Mouse (Mus musculus): ENCODE results near the gene Far1. TPM values are rescaled to one million over a fixed set of nuclear protein-coding genes. Genes with fewer than 3 reads are reported as not detected.

Gene Far1
- total RNA-seq, 2 experiments from 2014 or later: 115 to 122 TPM

DNA sequence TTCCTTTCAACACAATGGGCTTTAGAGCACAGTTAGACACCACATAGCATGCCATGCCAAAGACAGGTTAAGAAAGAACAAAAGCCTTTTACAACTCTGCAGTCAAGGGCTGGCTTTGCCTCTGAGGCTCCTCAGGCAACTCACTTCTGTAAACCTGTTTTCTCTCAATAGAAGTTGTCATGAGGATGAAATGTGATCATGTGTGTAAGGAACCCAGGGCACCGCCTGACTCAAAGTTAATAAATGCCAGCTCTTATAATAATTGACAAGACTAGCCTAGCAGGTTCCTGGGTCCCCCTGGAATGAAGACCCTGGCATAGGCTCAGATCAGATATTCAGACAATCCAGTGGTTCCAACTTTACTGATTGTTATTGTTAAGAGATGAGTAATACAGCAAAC is 77.5 kb downstream of the Far1 start:
- no peak for DNase-seq (ENCODE audit: low spot score in 2 of 2)
- H3K4me3 ChIP-seq: no peak overlapping the region
- no peak for TF ChIP-seq CTCF (conservative IDR thresholded peaks at IDR 0.05)
- no peak overlapping the region for H3K27ac ChIP-seq

DNA sequence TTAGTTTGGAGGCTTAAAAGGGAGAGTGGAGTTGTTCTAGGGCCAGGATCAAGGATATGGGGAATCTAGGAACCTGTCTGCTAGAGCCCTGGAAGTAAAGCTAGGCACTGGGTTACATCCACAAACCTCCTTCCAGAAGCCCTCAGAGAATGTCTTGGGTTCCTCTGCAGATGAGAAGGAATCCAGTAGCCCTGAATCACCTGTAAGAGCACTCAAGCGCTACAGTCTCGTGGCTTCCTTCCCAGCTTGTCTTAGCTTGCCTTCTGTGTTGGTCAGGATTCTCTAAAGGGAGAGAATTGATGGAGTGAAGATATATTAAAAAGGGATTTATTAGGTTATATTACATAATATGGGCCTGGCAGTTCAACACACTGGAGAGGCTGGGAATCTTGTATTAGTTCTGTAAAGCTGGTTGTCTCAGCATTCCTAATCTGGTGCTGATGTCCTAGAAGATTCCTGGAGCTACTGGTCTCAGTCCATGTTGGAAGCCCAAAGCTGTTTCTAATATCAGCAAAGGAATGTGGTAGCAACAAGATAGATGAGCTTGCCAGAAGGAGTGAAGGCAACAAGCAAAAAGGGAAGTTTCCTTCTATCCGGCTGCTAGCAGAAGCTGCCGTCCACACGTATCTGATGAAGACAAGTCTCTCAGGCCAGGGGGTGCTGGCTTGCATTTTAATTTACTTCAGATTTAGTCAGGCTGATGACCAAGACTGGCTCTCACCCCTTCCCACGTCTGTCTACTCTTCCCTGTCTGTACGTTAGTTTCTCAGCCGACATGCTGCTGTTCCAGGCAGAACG is 78.1 kb downstream of the Far1 start:
- no peak for TF ChIP-seq CTCF (conservative IDR thresholded peaks at IDR 0.05)
- DNase-seq (ENCODE audit: low spot score in 2 of 2): no peak
- Histone ChIP-seq H3K27ac (no peak overlapping the region), H3K4me3 (no peak overlapping the region)

DNA sequence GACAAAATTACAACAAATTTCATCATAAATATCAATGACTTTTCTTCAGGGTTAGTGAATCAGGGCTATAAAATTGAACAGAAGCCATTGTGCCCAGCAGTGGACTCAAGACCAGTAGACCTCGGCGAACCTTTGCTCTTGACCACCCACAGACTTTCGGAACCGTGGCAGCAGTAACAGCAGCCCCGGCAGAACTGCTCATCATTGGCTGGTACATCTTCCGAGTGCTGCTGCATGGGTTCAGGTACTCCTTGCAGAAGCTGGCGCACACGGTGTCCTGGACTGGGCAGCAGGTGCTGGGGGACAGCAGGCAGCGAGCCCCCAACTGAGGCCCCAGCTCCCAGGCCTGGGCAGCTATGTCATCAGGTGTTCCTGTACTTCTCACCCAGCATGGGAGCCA is 79.1 kb downstream of the Far1 start:
- Histone ChIP-seq H3K4me3 (no peak overlapping the region), H3K27ac (no peak overlapping the region)
- TF ChIP-seq CTCF (conservative IDR thresholded peaks at IDR 0.05): no peak
- DNase-seq (ENCODE audit: low spot score in 2 of 2): no peak

DNA sequence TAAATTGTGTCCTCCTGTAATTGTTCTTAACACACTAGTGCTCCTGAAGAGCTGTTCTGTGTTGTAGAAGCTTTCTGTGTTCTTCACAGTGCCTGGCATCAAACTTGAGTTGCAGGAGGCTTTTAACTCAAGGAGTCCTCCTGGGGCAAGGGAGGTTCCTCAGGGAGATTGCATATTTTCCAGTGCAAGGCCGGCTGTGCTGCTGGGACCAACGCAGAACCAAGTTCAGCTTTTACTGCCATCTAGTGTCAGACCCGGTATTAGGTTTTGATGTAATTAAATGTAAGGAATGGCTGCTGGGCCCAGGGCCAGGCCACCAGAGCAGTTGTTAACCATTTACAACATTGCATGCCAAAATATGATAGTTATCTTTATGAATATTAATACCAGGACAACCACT is 80.7 kb downstream of the Far1 start:
- peak; percentile 55 to 57 for DNase-seq (ENCODE audit: low spot score in 2 of 2)
- peak; percentile 84 for TF ChIP-seq CTCF (conservative IDR thresholded peaks at IDR 0.05)
- no peak overlapping the region for H3K27ac ChIP-seq
- H3K4me3 ChIP-seq: no peak overlapping the region

DNA sequence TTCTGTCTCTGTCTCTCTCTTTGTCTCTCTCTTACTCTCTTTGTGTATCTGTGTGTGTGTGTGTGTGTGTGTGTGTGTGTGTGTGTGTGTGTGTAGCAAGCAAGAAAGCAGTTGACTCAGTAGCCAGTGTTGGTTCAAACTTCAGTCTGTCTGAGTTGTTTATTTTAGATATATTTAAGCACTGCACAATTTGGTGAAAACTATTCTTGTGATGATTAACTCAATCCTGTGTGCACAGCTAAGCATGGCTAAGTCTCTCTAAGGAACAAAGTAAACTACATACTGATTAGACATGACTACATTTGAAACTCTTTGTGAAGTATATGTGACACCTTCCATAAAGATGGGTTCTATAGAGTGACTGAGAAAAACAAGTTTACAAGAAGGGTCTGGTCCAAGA is 83.6 kb downstream of the Far1 start:
- no peak for DNase-seq (ENCODE audit: low spot score in 2 of 2)
- H3K27ac ChIP-seq: no peak overlapping the region
- H3K4me3 ChIP-seq: no peak overlapping the region
- no peak for TF ChIP-seq CTCF (conservative IDR thresholded peaks at IDR 0.05)

DNA sequence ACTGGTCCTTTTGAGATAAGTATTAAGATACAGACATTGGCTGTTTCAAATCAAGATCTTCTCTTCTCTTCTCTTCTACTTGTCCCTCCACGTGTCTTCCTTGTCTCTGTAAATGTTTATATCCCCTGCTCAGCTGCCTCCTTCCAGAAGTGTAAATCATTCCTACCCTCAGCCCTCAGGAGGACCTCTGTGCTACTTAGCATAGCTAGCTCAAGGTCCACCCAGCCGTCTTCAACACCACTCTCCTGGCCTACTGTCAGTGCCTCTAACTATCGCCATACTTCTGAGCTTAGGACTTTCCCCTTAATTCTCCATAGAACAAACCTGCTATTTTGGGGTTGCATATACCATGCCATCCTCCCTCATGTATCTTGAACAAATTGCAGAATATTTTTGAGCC is 88.2 kb downstream of the Far1 start:
- Histone ChIP-seq H3K4me3 (no peak overlapping the region), H3K27ac (no peak overlapping the region)
- TF ChIP-seq CTCF (conservative IDR thresholded peaks at IDR 0.05): no peak
- DNase-seq (ENCODE audit: low spot score in 2 of 2): no peak

DNA sequence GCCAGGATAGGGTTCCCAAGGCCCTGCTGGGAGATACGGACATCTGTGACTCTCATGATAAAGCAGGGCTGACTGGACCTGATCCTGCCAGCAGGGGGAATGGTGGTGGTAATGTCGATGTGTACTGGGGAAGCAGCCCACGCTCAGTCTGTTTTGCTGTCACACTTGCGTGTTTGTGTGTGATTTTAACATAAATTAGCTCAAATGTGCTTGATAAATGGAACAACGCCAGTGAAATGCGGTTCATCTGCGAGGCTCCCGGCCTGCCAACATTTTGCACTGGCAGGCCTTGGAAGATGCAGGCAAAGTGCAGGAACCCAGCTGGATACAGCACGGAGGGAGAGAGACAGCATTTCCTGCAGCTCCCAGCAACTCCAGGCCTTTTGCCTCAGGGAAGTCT is 94.3 kb downstream of the Far1 start:
- Histone ChIP-seq H3K4me3 (no peak overlapping the region), H3K27ac (peak overlapping the region; percentile 67)
- peak; percentile 80 to 87 for DNase-seq (ENCODE audit: low spot score in 2 of 2)
- peak; percentile 77 for TF ChIP-seq CTCF (conservative IDR thresholded peaks at IDR 0.05)

DNA sequence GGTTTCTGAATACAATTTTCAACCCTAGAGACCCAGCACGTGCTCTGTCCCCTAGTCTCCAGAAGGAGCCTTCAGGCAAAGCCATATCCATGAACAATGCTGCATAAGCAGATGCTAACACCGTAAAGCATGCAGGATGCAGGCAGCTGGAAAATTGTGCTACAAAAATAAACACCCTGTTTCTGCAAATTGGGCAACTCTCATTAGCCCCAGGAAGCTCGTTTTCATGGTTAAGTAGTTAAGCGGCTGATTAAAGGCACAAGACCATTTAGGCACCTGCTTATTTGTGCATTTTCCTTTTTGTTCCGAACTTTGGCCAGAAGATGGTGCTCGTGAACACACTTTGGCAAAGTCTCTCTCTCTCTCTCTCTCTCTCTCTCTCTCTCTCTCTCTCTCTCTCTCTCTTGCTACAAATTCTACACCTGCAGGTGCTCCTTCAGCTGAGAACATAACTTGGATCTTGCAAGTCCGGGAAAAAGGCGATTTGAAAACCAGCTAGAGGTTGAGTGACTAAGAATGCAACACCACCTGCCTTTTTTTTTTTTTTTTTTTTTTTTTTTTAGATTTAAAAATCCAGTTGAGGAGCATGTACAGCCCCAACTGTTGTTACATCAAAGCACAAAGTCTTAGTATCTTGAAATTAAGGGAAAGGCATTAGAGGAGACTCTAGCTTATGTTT is 95.5 kb downstream of the Far1 start:
- peak; percentile 74 for TF ChIP-seq CTCF (conservative IDR thresholded peaks at IDR 0.05)
- peak; percentile 65 to 70 for DNase-seq (ENCODE audit: low spot score in 2 of 2)
- H3K27ac ChIP-seq: peak overlapping the region; percentile 73
- no peak overlapping the region for H3K4me3 ChIP-seq

DNA sequence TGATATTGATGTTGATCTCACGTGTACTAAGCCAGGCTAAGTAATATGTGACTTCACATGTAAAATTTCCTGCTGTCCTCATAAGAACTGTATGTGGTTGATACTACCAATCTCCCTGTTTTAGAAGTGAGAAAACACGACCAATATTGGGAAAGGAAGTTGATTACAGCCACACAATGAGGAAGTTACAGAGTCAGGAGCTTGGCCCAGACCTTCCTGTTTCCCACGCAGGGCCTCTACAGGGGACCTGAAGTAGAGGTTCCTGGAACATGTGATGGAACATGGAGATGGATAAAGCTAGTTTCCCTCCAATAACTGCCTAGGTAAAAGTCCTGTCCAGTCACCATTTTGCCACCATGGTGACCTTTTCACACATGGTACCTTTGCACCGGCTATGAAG is 99.0 kb downstream of the Far1 start:
- no peak for DNase-seq (ENCODE audit: low spot score in 2 of 2)
- no peak for TF ChIP-seq CTCF (conservative IDR thresholded peaks at IDR 0.05)
- H3K27ac ChIP-seq: no peak overlapping the region
- no peak overlapping the region for H3K4me3 ChIP-seq

DNA sequence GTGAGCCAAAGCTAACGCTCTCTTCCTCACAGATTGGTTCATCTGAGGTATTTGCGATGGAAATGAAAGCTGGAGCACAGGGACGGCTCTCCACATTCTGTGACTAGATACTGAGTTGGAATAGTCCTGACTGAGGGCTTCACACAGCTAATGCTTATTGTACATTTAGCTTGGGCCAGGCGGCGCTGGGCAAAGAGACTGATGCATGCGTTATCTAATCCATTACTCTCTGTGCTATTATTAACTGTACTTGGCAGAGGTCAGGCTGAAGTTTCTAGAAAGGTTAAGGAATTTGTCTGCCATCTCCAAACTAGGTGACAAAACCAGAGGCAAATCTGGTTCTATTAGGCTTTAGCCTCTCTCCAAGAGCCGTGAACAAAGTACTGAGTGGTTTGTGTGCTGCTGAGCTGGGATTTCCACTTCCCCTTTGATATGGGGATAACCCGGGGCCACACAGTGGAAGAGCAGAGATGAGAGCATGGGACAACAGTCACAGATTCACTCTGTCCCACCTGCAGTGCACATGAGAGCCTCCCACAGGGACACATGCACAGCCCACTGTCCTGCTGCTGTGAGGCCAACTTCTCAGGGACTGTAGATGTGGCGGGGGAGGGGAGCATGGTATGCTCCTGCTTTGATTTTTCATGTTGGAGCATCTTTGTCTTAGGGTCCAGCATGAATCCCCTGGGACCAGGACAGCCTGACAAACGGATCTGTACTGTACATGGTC is 100.7 kb downstream of the Far1 start:
- no peak for TF ChIP-seq CTCF (conservative IDR thresholded peaks at IDR 0.05)
- DNase-seq (ENCODE audit: low spot score in 2 of 2): no peak
- no peak overlapping the region for H3K27ac ChIP-seq
- no peak overlapping the region for H3K4me3 ChIP-seq

DNA sequence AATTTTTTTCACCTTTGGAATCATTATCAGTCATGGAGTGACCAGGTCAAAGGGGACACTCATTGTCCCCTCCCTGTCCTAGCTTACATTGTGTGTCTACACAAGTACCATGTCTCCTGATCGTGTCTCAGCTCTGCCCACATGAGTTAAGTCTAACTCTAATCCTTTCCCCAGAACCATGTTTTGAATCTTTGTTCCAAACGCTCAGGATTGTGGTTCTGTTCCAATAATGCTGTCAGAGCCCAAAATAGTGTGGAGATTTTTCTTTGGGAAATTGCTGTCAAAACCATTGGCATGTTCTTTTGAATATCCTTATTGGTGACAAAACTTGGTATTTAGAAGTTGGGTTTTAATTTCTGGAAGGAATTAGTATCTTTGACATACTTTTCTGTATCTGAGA is 105.5 kb downstream of the Far1 start:
- no peak for TF ChIP-seq CTCF (conservative IDR thresholded peaks at IDR 0.05)
- DNase-seq (ENCODE audit: low spot score in 2 of 2): peak in 1 of 2 experiments; percentile 33
- Histone ChIP-seq H3K27ac (peak overlapping the region; percentile 94), H3K4me3 (no peak overlapping the region)

DNA sequence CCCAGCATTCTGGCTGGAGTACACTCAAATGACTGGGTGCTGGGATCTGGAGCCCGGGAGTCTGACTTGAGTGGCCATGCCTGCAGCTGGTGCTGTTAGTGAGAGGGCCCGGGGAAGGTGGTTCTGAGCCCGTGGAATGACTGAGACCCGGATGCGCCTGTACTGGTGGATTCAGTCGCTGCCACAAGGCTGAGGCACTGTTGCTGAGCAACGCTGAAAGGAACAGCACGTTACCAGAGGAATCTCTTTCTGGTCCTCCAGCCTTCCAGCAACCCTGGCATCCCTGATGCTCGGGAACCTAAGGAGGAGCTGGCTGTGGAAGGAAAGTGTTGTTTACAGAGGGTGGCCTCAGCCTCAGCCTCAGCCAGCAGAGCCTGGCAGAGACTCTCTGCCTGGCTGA is 106.1 kb downstream of the Far1 start:
- no peak for TF ChIP-seq CTCF (conservative IDR thresholded peaks at IDR 0.05)
- no peak overlapping the region for H3K4me3 ChIP-seq
- H3K27ac ChIP-seq: peak overlapping the region; percentile 94
- peak; percentile 42 to 68 for DNase-seq (ENCODE audit: low spot score in 2 of 2)

Other genes with a start within 250 kb of the Far1 start
- 10 to 100 TPM; 59.8 to 62.9 TPM for gene Btbd10, start 144.4 kb upstream of the Far1 start, total RNA-seq (2021)
- gene Pth, start 125.3 kb upstream of the Far1 start, total RNA-seq (2021): not detected